Mouse (Mus musculus) lung, embryonic 14.5 days (tissue): ENCODE measurements around the gene Parp14. TPM values are rescaled to one million over a fixed set of nuclear protein-coding genes. Genes with fewer than 3 reads are reported as not detected.
"Not testable (repeated sequence)": the region's sequence is repeated elsewhere in the genome, so short reads cannot be mapped to it uniquely, and the experiment has no call there.

Source experiments
- ATAC-seq: fragments of 200-750 bp; cut with Nextera tagmentation; 2 replicates; pipeline ENCODE4 v1.8.0; 2017; ENCODE audit warnings: mild to moderate bottlenecking, moderate TSS enrichment, moderate library complexity; ENCODE audit not compliant: insufficient read depth
- DNase-seq: peaks from one replicate; pipeline ENCODE4 v3.0.0-alpha.2; 2015
- H3K27ac ChIP-seq: fragments of 300-500 bp; sonication (generic); 2 replicates; pipeline ENCODE4 v1.5.1; 2014; ENCODE audit warnings: low read depth, mild to moderate bottlenecking, moderate library complexity
- H3K27me3 ChIP-seq: fragments of 300-500 bp; sonication (generic); 2 replicates; pipeline ENCODE4 v1.6.1; 2014; ENCODE audit warnings: low read length, control low read depth; ENCODE audit not compliant: insufficient read depth
- H3K36me3 ChIP-seq: fragments of 300-500 bp; sonication (generic); 2 replicates; pipeline ENCODE4 v1.6.1; 2014; ENCODE audit warnings: control low read depth; ENCODE audit not compliant: insufficient read depth
- H3K4me1 ChIP-seq: fragments of 300-500 bp; sonication (generic); 2 replicates; pipeline ENCODE4 v1.6.1; 2014; ENCODE audit warnings: antibody characterized with exemption, control low read depth; ENCODE audit not compliant: insufficient read depth
- H3K4me2 ChIP-seq: fragments of 300-500 bp; sonication (generic); 2 replicates; pipeline ENCODE4 v1.6.1; 2014; ENCODE audit warnings: mild to moderate bottlenecking
- H3K4me3 ChIP-seq: fragments of 300-500 bp; sonication (generic); 2 replicates; pipeline ENCODE4 v1.5.1; 2014; ENCODE audit warnings: low read depth, low read length
- H3K9ac ChIP-seq: fragments of 300-500 bp; sonication (generic); 2 replicates; pipeline ENCODE4 v1.6.1; 2014
- H3K9me3 ChIP-seq: fragments of 300-500 bp; sonication (generic); 2 replicates; pipeline ENCODE4 v1.6.1; 2016; ENCODE audit warnings: low read depth, low read length, control low read depth
- CTCF ChIP-seq: IDR thresholded peaks from 2 replicates; pipeline ENCODE4 v1.5.1; 2016; ENCODE audit warnings: antibody characterized with exemption, low read depth
- WGBS: fragments of 180-500 bp; shearing (Covaris S2); extraction: QIAGEN DNeasy Blood & Tissue Kit; methylation state at CpG from one replicate; pipeline ENCODE4 v1.1.7; 2014; 5-methylcytosine and 5-hydroxymethylcytosine counted together
- polyA plus RNA-seq: library from polyadenylated mRNA; unstranded; fragments of >200 nt; fragmentation: Nextera tagmentation; extraction: Ambion mirVana; gene quantifications from 2 replicates; pipeline ENCODE4 v1.2.1, GENCODE M21; 2014

Gene Parp14
- polyA plus RNA-seq, 1 experiment from 2014 or later = 0.58 TPM

DNA sequence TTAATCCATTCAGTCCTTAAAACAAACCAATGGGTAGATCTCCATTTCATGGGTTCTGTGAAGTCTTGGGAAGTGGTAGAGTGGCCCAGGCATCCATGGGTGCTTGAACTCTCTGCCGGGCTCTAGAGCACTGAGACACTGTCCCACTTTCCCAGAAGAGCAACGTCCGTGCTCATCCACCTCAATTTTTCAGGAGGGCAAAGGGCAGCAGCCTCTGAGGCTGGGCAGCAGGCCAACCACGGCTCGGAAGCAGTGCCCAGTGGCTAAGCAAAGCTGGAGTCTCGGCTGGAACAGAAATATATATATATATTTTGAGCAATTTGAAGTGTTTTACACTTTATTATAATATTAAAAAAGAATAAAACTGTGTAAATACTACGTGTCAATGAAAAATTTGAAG lies 35.5 kb upstream of the Parp14 start:
- 56% methylated on average over 7 of the region's 7 CpGs for WGBS
- H3K4me2 ChIP-seq = no peak overlapping the region
- H3K9ac ChIP-seq = no peak overlapping the region
- H3K36me3 ChIP-seq = no peaks in the 10 kb centered on the region
- no peak for TF ChIP-seq CTCF
- ATAC-seq (no peak), DNase-seq (no peak)
- H3K27ac ChIP-seq = no peak overlapping the region
- no peak overlapping the region for H3K4me3 ChIP-seq
- H3K4me1 ChIP-seq = no peaks in the 10 kb centered on the region
- no peaks in the 10 kb centered on the region for H3K27me3 ChIP-seq
- H3K9me3 ChIP-seq = no peaks in the 10 kb centered on the region

DNA sequence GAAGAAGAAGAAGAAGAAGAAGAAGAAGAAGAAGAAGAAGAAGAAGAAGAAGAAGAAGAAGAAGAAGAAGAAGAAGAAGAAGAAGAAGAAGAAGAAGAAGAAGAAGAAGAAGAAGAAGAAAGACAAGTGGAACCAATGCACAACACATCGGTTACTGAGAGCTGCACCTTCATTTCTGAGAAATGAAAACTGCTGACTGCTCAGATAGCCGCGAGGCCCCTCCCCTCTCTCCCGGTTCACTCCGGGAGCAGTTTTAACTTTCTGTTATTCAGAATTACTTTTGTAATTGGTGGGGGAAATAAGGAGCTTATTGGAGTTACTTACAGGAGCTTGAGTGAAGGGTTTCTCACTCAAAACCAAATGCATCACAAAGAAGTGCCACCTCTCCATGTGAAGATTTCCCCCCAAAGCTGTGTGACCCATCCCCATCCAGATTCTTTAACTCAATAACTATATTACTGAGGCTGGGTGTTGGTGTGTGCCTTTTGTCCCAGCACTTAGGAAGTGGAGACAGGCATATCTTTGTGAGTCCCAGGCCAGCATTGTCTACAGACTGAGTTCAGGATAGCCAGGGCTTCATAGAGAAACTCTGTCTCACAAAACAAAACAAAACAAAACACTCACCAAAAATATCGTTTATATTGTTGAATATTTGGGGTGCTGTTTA lies 34.6 kb upstream of the Parp14 start:
- no peak overlapping the region for H3K27ac ChIP-seq
- no peak overlapping the region for H3K9ac ChIP-seq
- ATAC-seq (no peak), DNase-seq (no peak)
- no peaks in the 10 kb centered on the region for H3K9me3 ChIP-seq
- H3K27me3 ChIP-seq = no peaks in the 10 kb centered on the region
- H3K4me2 ChIP-seq = no peak overlapping the region
- no peak overlapping the region for H3K4me3 ChIP-seq
- H3K36me3 ChIP-seq = no peaks in the 10 kb centered on the region
- H3K4me1 ChIP-seq = no peaks in the 10 kb centered on the region
- no peak for TF ChIP-seq CTCF
- WGBS = 71% methylated on average over 6 of the region's 6 CpGs

DNA sequence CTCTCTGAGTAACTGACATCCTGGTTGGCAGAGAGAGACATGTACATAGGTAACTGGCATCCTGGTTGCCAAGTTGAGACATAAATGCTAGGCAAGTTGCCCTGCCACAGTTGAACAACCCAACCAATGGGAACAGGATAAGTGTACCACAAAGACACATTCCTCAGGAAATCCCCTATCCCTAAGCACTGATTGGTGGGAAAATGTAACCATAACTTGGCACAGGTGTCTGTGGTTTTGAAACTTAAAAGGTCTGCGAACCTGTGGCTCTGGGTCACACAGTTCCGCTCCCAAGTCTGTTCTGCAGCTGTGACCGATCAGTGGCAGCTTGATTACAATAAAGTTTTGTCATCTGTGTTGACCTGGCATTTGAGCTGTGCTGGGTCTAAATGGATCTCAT lies 34.0 kb upstream of the Parp14 start:
- H3K4me3 ChIP-seq = no peak overlapping the region
- no peaks in the 10 kb centered on the region for H3K27me3 ChIP-seq
- H3K27ac ChIP-seq = no peak overlapping the region
- ATAC-seq = no peak
- no peaks in the 10 kb centered on the region for H3K36me3 ChIP-seq
- no peaks in the 10 kb centered on the region for H3K9me3 ChIP-seq
- no peak overlapping the region for H3K9ac ChIP-seq
- DNase-seq = no peak
- no peak overlapping the region for H3K4me2 ChIP-seq
- TF ChIP-seq CTCF = no peak
- WGBS = 84% methylated on average over 3 of the region's 3 CpGs
- H3K4me1 ChIP-seq = no peaks in the 10 kb centered on the region

DNA sequence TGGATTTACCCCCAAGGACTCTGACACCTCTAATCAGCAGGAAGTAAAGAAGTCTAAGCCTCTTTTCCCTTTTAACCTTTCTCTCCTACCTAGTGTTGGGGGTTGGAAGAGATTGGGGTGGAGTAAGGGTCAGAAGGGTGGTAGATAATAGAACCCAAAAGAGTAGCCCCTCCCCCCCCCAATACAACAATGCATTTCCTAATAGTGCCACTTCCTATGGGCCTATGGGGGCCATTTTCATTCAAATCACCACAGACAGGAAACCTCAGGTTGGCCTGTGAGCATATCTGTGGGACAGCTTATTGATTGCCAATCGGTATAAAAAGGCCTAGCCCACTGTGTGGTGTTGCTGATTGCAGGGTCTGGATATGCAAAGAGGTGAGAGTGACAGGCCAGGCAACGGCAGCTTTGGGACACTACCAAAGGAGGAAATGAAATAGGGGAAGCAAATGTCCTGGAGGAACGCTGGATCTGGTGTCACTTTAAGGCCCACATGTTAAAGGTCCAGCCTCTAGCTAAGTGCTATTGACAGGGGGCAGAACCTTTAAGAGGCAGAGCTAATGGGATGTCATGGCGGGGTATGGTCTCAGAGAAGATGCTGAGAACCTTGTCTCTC lies 32.9 kb upstream of the Parp14 start:
- no peak overlapping the region for H3K4me2 ChIP-seq
- no peaks in the 10 kb centered on the region for H3K9me3 ChIP-seq
- H3K27me3 ChIP-seq = no peaks in the 10 kb centered on the region
- H3K36me3 ChIP-seq = no peaks in the 10 kb centered on the region
- TF ChIP-seq CTCF = no peak
- ATAC-seq (no peak), DNase-seq (no peak)
- 72% methylated on average over 4 of the region's 4 CpGs for WGBS
- H3K9ac ChIP-seq = no peak overlapping the region
- no peaks in the 10 kb centered on the region for H3K4me1 ChIP-seq
- no peak overlapping the region for H3K27ac ChIP-seq
- no peak overlapping the region for H3K4me3 ChIP-seq

DNA sequence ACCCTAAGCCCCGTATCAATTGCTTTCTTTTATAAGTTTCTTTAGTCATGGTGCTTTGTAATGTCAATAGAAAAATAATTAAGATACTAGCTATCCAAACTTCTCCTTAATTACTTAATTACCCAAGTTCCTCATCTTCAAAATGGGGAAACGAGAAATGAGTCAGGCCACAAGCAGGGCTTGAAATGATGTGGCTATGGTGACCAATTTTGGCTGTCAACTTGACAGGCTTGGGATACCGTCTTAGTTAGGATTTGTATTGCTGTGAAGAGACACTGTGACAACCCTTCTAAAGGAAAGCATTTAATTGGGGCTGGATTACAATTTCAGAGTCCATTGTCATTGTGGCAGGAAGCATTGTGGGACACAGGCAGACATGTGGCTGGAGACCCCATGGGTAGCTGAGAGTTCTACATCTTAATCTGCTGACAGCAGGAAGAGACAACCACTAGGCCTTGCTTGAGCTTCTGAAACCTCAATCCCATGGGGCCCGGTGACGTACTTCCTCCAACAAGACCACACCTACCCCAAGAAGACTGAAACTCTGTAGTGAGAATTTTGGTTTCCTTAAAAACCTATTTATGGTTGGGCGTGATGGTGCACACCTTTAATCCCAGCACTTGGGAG lies 31.8 kb upstream of the Parp14 start:
- no peak overlapping the region for H3K27ac ChIP-seq
- H3K9me3 ChIP-seq = no peaks in the 10 kb centered on the region
- H3K36me3 ChIP-seq = no peaks in the 10 kb centered on the region
- ATAC-seq = no peak
- no peak overlapping the region for H3K4me3 ChIP-seq
- H3K4me2 ChIP-seq = no peak overlapping the region
- 88% methylated on average over 6 of the region's 6 CpGs for WGBS
- H3K4me1 ChIP-seq = no peaks in the 10 kb centered on the region
- H3K27me3 ChIP-seq = no peaks in the 10 kb centered on the region
- no peak for TF ChIP-seq CTCF
- H3K9ac ChIP-seq = no peak overlapping the region
- DNase-seq = no peak

DNA sequence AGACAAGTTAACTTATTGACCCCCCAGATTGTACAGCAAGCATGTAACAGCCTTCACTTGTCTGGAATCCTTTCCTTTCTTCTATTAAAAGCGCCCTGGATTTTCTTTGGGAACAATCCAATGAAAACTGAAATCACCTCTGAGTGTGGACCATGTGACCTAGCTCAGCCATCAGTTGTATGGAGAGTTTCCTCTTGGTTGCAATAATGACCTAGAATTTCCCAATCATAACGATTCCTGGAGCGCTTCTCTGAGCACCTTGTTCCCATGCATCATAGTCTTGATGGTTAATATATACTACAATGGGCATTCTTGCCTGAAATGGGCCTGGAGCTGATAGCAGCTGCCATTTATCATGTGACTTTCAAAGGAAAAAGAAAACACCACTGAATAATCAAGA lies 29.2 kb upstream of the Parp14 start:
- WGBS = 82% methylated on average over 3 of the region's 3 CpGs
- H3K4me3 ChIP-seq = no peak overlapping the region
- H3K9me3 ChIP-seq = no peaks in the 10 kb centered on the region
- no peak overlapping the region for H3K9ac ChIP-seq
- ATAC-seq (no peak), DNase-seq (no peak)
- no peak for TF ChIP-seq CTCF
- H3K4me2 ChIP-seq = no peak overlapping the region
- no peaks in the 10 kb centered on the region for H3K4me1 ChIP-seq
- no peak overlapping the region for H3K27ac ChIP-seq
- no peaks in the 10 kb centered on the region for H3K27me3 ChIP-seq
- no peaks in the 10 kb centered on the region for H3K36me3 ChIP-seq

DNA sequence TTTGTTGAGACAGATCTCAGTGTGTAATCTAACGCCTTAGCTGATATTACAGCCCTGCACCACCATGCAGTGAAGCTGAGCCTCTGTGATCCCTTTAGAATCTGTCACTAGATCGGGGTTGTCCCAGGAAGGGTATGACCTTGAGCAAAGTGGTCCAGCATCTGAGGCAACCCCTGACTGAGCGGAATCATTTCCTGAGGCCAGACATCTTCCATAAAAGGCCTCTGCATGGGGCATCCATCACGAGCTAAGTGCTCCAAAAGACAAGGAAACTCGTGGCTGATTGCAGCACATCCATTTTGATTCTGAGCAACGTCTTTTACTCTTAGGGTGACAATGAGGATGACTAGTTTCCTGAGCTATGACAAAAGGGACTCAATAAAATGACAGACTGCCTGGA lies 23.7 kb upstream of the Parp14 start:
- TF ChIP-seq CTCF = no peak
- H3K27me3 ChIP-seq = no peaks in the 10 kb centered on the region
- 55% methylated on average over 6 of the region's 6 CpGs for WGBS
- H3K4me3 ChIP-seq = no peak overlapping the region
- H3K9me3 ChIP-seq = no peaks in the 10 kb centered on the region
- no peak for ATAC-seq
- no peak overlapping the region for H3K9ac ChIP-seq
- H3K36me3 ChIP-seq = no peaks in the 10 kb centered on the region
- DNase-seq = no peak
- H3K4me2 ChIP-seq = no peak overlapping the region
- H3K4me1 ChIP-seq = no peaks in the 10 kb centered on the region
- no peak overlapping the region for H3K27ac ChIP-seq

DNA sequence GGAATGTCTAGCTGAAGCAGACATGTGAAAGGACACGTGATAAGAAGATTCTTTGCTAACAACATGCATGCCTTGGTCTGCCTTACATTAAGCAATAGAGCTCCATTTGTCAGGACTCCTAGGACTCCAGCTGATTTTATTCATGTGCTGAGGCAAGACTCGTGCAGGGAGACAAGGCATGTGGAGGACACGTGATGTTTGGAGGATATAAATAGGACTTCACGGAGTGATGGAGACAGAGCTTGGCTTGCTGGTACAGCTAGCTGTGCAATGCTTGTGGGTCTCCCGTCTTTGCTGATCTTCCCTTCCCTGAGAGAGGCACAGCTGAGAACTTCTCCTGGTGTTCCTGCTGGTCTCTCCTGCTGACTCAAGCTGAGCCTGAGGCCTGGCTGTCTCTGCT lies 20.3 kb upstream of the Parp14 start:
- not testable (repeated sequence) for H3K4me3 ChIP-seq, H3K27ac ChIP-seq, H3K4me2 ChIP-seq, H3K9ac ChIP-seq, ATAC-seq, H3K9me3 ChIP-seq, H3K27me3 ChIP-seq, H3K4me1 ChIP-seq, H3K36me3 ChIP-seq, DNase-seq
- WGBS = 62% methylated on average over 5 of the region's 5 CpGs
